Mouse (Mus musculus) cerebellum, adult 11 months (tissue): ENCODE results near the gene Rad51.

ENCODE experiments used
- DNase-seq: peaks from one replicate; pipeline ENCODE4 v3.0.0; 2022

Rad51 gene

DNA sequence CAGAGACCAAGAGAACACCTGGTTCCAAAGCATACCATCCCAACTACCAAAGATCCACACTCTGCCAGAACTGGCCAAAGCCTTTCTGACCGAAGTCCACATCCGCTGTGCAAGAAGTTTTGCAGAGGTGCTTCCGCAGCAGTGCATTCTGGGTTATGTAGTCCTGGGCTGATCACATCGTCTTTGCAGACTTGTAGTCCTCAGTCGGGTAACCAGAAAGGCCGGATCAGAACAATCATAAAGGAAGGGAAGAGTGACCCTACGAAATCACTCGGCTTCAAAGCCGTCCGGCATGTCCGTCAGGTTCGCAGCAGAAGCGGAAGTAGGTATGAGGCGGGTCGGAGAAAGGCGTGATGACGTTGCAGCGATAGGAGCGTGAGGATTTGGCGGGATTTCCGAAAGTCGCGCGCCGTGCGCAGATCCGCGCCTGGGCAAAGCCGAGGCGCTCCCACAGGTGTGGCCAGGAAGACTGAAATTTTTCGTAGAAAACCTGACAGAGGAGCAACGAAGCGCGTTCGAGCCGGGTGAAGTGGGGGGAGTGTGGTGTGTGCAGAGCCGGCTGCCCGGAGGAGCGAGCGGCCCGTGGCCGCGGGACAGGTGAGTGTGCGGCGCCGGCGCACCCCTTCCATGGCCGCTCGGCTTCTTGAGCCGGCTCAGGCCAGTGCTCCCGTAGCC is at the start of gene Rad51:
Gene Rad51, plus strand, starts transcription at position 356 of the 675 bp plus-strand sequence.
- DNase-seq = peak; percentile 78

DNA sequence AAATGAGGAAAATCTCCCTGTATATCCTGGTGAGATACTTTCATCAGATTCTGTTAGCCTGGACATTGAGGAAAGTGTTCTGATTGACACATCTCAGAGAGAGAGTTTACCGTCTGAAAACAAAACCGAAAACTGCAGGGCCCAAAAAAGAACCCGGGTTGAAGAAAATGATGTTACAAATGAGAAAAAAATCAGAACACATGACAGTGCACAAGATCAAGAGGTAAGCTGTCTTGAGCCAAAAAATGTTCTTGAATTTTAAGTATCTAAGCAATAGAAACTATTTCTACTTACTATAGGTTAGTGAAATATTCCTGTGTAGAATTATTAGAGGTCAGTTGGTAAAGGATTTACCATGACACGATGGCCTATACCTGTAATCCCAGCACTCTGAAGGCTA is 40.2 kb upstream of the Rad51 start:
- DNase-seq = no peak

DNA sequence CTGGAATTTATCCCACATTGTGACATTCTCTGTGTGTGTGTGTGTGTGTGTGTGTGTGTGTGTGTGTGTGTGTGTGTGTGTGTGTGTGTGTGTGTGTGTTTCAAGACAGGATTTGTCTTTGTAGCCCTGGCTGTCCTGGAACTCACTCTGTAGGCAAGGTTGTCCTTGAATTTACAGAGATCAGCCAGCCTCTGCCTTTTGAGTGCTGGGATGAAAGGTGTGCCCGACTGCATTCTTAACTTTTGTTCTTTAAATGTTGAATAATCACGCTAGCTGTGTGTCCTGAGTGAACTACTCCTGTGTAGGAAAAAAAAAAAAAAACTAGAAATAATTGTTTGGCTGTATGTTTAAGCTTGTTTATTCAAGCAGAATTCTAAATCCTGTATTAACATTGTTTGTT is 26.4 kb upstream of the Rad51 start:
- DNase-seq = no peak

DNA sequence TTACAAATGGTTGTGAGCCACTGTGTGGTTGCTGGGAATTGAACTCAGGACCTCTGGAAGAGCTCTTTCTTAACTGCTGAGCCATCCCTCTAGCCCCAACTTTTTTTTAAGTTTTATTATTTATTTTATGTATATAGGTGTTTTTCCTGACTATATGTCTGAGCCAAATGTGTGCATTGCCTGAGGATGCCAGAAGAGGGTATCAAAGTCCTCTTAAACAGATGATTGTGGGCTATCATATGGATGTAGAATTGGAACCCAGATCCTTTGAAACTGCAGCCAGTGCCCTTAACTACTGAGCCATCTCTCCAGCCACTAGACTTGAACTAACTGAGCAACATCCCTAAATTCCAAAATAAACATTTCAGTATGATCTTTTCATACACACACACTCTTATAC is 11.0 kb upstream of the Rad51 start:
- no peak for DNase-seq

DNA sequence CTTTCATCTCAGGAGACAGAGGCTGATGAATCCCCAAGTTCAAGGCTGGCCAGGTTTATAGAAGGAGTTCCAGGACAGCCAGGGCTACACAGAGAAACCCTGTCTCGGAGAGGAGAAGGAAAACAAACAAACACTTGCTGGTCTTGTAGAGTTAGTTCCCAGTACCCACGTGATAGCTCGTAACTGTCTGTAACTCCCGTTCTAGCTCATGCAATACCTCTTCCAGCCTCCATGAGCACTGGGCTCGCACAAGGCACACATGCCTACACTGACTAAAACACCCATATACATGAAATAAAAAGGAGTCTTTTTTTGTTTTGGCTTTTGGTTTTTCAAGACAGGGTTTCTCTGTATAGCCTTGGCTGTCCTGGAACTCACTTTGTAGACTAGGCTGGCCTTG is 6.0 kb upstream of the Rad51 start:
- no peak for DNase-seq

DNA sequence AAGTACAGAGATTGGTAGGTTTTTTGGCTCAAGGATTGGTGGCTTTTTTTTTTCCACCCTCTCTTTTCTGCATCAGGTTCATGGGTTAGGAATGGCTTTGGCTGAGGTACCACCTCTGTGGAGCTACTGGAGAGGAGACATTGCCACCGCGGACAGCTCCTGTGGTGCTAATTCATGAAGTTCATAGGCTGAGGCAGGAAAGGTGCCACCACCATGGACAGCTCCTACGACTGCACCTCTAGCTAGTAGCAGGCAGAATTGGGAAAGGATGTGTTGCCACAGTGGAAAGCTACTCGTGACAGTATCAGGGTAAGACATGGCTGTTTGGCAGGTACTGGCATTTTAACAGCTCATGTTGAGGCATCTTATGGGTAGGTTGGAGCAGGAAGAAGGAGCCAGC is 4.0 kb upstream of the Rad51 start:
- no peak for DNase-seq

DNA sequence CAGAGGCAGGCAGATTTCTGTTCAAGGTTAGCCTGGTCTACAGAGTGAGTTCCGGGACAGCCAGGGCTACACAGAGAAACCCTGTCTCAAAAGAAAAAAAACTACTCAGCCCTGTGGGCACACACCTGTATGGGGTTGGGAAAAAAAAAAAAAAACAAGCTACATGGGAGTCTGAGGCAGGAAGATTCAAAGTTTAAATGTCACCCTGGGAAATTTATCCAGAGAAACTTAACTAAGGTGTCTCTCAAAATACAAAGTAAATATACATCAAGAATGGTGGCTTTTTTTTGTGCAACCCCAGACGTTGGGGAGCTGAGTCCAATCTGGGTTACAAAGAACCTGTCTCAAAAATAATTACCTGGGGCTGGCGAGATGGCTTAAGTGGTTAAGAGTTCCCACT is 1.5 kb upstream of the Rad51 start:
- no peak for DNase-seq

DNA sequence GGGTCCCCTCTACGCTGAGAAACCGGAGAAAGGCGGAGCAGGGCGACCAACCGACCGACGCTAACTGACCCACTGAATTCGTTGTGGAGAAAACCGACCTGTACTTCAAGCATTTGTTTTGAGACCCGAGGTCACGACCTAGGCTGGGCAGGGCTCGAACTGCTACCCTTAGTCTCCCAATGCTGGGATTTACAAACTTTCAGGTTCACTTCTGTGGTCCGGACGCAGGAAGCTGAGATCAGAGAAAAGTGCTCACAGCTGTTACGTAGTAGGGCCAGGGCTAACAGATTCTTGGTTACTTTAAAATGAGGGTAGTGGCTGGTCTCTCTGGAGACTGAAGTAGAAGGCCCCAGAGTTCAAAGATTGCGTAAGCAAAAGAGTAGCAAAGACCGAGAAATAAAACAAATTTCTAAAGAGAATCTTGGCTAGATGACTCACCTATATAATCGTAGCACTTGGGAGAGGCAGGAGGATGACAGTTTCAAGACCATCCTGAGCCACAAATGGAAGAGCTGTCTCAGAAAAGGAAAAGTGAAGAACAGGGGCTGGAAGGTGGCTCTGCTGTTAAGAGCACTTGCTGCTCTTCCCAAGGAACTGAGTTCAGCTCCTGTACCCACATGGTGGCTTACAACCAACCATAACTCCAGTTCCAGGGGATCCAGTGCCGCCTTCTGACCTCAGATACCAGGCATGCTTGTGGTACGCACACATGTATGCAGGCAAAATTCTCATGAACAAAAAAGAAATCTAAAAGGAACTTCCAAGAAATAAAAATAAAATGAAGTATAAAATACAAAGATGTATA is 730 bp downstream of the Rad51 start:
- no peak for DNase-seq

DNA sequence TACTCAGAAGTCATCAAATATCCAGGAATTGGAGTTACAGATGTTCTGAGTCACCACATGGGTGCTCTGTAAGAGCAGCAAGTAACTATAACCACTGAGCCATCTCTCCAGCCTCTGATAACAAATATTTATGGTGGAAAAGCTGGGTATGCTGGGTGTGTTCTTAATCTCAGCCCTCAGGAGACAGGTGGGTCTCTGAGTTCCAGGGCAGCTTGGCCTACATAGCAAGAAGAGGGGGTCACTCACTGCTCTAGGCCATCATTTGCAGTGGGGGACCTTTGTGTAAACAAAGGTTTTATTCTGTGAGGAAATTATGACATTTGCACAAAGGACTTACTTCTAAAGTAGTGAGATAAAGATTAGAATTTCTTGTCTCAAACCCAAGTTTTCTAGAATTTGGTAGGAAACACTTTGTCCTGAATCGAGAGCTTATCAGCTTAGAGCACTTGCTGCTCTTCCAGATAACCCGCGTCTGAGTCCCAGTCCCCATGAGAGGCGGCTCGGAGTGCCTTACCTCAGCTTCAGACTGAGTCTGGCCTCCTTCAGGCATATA is 23.8 kb downstream of the Rad51 start:
- DNase-seq = no peak

DNA sequence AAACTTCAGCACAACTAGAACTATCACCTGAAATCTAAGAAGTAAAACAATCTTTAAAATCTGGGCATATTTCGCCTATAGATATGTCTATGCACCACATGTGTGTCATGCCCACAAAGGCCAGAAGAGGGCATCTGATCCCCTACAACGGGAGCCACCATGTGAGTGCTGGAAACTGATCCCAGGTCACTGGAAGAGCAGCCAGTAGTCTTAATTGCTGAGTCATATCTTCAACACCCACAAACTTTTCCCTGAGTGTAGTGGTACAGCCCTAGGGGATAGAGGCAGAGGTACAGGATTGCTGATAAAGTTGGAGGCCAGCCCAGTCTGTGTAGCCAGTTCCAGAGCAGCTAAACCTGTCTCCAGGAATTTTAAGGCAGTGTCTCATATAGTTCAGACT is 32.6 kb downstream of the Rad51 start:
- DNase-seq = no peak

DNA sequence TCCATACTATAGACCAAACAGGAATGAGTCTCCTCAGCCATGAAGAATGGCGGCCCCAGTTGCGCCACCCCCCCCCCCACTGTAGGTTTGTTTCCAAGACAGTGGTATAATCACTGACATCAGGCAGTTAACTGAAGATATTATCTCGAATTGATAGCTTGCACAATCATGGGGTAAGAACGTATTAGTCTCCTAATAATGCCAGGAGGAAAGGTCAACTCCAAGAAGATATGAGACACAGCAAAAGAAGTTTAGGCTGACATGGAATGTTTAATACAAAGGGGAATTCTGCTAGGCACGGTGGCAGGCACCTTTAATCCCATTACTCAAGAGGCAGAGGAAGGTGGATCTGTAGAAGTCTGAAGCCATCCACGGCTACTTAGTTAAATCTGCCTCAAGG is 33.8 kb downstream of the Rad51 start:
- no peak for DNase-seq

DNA sequence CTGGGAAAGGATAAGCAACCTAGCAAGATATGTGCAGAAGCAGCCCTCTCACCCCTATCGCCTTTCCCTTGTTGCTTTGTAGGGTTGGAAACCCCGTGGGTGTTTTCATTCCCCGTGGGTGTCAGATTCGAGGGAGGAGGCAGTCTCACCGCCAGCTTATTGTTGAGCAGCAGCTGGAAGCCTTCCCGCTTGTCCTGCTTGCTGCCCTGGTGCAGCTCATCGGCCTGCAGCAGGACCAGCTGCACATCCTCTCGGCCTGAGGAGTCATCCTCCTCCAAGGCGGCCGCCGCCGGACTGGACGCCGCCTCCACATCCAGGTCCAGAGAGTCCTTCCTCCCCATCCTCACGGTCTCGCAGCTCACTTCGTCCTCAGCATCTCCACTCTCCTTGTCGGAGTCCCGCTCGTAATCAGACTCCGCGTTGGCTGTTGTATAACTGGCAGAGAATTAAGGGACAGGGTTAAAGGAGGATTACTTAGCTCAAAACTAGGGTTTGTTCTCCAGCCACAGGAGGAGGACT is 34.6 kb downstream of the Rad51 start:
- no peak for DNase-seq

DNA sequence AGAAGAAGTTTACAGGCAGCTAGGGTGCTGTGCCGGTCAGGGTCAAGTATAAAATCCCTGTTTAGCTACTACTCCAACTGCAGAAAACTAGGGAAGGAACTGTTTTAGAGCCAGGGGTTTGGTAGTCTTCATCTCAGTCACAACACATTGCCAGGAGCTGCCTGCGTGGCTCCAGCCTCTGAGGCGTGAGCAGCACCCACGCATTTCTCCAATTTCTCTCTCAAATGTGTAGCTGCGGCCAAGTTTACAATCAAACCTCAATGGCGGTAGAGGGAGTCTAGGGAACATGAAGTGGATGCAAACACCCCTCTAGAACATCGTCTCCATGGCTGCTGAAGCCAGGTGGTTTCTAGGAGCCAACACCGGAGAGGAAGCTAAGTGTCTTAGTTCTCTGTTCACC is 35.2 kb downstream of the Rad51 start:
- no peak for DNase-seq

DNA sequence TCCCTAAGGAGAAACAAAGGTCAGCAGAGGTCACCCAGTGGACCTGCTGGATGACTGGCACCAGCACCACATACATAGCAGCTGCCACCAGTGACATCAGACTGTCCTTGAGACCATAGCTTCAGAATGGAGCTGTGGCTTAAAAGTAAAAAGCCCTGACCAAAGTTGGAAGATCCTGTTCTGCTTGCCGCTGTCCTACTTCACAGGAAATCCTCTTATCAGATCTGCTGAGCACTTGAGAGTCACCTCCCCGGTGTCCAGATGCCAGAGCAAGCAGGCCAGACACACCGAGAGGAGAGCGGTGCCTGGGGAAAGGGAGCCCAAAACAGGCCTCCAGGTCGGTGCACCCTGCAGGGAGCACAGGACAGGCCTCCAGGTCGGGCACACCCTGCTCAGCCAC is 39.7 kb downstream of the Rad51 start:
- no peak for DNase-seq

DNA sequence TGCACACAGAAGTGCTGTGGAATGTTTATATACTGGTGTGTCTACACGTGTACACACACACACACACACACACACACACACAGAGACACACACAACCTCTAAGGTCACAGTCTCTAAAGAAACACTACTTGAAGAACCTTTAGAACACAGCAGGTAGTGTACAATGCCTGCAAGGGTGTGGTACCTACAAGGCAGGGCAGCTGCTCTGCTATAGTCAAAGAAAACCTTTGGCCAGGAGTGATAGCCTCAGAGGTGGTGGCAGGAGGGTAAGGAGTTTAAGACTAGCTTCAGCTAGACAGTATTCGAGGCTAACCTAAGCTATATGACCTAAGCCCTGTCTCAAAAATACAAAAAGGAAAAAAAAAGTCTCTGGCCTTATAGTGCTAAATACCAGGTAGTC is 42.1 kb downstream of the Rad51 start:
- DNase-seq = no peak

DNA sequence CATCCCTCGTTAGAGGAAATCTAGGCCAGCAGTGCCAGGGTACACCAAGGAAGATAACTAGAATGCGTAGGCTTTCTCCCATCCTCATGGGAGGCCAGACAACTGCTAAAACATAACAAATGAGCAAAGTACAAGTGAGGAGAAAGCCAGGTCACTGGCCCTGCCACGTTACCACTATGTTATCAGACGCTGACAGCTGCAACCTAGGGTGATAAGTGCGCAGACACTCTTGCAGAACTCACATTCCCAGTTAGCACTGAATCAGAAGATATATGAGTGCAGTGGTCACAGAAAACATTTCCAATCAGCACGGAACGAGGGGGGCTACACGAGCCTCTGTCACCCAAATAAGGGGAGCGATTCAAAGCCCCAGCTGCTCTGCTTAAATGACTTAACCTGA is 42.8 kb downstream of the Rad51 start:
- no peak for DNase-seq

DNA sequence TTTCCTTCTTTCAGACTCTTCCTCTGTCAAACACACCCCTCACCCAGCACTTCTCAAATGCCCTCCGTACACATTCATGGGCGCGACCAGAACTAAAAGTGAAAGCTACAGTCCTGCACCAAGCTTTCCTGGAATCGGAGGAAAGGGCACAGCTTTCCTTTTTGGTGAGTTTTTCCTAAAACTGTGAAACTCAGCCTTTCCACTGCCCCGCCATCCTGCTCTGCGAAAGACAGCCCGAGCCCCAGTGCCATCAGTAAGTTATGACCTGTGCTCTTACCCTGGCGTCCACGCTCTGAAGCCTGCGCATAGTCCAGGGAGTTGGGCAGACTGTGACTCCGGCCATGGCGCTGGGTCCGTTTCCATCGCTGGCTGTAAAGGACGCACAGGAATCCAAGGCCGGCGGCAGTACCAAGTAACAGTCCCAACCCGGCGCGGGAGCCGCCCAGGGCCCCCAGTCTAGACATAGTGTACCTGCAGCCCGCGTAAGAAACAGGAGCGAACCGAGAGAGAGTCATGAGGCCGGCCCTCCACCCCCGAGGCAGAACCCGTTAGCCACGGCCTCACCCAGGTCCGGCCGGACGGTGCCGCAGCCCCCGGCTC is 43.6 kb downstream of the Rad51 start:
- DNase-seq = peak; percentile 11

DNA sequence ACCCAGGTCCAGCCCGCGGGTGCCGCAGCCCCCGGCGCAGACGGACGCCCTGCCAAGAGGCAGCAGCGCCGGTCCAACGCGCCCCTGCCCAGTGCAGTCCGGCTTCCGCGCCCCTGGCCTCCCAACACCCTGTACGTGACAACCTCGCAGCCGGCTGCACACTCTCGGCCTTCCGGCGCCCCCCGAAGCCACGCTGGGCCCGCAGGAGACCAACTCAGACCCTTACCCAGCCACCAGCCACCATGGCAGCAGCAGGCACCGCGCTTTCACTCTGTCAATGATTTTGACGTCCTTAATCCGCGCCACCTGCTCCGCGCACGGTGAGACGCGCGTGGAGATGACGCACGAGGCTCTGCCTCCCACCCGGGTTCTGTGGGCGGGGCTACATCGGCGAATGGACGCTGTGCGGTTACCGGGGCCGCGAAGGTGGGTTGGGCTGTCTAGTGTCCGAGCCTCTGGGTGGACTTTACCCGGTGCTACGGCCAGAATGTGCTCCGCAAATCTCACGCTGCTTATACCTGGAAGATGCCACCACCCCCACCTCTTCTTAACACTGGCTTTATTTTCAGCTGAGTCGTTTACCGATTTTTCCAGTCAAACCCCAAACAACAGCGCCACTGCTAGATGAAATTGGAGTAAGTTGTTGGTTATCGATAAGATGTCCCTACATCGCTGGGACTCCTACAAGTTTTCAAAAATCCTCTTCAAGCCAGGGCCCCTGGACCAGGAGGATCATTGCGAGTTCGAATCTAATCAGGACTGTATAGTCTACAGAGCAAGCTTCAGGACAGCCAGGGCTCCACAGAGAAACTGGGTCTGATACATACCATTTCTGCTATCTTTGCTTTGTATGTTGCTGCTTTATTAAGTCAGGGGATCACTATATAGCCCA is 44.3 kb downstream of the Rad51 start, which contains the start of gene Rmdn3:
Gene Rmdn3, minus strand, starts transcription at position 354 of the 892 bp plus-strand sequence.
- DNase-seq = peak; percentile 93

DNA sequence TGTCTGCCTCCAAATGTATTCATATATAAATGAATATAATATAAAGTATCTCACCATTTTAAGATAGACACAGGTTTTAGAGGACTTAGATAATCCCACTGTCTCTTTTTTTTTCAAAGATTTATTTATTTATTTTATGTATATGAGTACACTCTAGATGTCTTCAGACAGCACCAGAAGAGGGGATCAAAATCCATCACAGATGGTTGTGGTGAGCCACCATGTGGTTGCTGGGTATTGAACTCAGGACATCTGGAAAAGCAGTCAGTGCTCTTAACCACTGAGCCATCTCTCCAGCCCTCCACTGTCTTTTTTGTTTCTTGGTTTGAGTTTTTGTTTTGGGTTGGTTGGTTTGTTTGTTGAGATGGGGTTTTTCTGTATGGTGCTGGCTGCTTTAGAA is 45.2 kb downstream of the Rad51 start:
- DNase-seq = no peak

DNA sequence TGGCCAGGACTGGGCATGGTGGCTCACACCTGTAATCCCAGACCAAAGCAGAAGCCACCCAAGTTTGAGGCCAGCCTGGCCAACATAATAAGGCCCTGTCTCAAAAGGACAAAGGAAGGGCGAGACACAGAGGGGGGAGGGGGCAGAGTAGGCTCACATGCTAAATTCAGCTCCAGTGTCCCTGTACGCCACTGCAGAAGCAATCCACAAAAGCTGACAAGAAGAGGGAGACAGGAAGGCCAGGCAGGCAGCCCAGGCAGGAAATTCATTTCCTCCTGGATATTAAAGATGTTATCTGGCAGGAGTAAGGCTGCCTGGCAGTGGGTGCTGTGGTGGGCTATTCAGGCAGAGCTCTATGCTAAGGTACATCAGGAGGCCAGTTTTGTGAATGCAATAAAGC is 48.7 kb downstream of the Rad51 start:
- DNase-seq = no peak

DNA sequence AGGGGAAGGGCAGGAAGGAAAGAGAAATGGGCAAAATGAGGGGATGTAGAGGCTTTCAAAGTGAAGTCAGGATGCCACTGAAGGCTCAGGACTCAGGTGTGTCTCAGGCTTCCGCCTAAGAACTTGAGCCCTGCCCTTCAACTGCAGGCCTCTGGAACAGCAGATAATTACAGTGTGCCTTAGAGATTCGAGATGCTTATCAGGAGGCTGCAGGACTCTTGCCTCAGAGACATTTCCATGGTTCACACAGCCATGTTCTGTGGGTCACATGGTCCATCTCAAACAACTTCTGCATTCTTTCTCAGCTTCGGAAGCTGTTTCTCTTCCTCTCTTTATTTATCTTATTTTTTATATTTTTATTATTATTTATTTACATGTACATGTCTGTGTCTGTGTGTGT is 50.5 kb downstream of the Rad51 start:
- no peak for DNase-seq

DNA sequence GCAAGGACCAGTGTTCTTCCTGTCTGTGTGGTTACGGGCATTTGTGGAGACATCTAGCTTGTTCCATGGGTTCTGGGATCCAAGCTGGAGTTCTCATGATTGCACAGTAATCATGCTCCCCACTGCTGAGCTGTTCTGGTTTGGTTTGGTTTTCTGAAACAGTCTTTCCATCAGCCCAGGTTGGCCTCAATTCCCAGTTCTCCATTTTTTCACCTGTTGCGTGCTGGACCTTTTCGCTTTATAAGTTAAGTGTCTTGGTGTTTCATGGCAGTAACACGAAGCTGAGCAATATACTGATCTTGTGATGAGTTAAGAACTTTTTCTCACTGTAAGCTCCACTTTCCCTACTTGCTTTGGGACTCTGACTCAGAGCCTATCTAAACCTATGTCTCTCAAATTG is 51.4 kb downstream of the Rad51 start:
- DNase-seq = no peak

DNA sequence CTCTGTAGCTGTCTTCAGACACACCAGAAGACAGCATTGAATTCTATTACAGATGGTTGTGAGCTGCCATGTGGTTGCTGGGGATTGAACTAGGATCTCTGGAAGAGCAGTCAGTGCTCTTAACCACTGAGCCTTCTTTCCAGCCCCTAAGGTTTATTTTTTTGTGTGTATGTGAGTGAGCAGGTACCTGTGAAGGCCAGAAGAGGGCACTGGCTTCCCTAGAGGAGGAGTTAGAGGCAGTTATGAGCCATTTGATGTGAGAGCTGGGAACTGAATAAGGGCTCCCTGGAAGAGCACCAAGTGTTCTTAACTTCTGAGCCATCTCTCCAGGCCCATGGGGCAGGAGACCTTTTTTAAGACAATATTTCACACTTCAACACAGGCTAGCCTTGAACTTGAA is 52.8 kb downstream of the Rad51 start:
- no peak for DNase-seq
